Mouse (Mus musculus): ENCODE measurements around the gene Enah. TPM values are rescaled to one million over a fixed set of nuclear protein-coding genes. Genes with fewer than 3 reads are reported as not detected.

Enah gene
- polyA plus RNA-seq (2012; rRNA removed): 3.9 and 4.1 TPM in 2 replicates

DNA sequence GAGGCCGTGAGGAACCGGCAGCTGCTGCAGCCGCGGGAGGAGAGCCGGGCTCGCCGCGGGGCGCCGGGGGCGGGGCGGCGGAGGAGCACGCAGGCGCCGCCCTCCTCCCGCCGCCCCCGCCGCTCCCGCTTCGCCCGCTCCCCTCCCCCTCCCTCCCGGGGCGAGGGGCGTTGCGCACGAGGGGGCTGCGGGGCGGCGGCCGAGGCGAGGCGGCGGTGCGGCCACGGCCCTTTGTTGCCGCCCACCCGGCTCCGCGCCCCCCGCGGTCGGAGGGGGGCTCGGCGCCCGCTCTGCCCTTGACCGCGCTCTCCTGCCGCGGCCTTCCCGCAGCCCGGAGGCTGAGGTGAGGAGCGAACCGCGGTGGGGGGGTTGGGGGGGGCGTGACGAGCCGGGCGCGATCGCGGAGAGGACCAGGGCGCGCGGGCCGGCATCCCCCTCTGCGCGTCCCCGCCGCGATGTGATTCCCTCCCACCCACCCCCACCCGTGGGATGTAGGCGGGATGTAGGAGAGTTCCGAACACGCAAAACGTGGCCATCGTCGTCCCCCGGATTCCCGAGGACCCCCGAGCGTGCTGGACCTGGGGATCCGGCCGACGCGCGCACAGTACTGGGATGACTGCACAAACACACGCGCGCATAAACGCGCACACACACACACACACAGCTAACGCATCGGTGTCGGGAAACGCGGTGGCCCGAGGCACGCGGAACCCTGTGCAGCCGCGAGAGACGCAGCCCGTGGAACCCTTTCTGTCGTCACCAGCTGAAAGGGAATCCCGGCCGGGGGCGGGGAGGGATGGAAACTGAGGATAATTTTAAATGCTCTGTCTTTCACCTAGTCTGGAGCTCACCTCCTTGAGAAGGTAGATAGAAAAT is at the start of gene Enah:
Gene Enah (minus strand): TSS at position 65 of the 876 bp plus-strand sequence.
- peaks cover 28% of the 10 kb centered on the region for H3K27me3 ChIP-seq (ENCODE audit: control insufficient read depth, insufficient read depth, low read length)
- peak within 1 kb of the TSS; percentile 70 for H3K4me3 ChIP-seq (ENCODE audit: low read depth, low read length)
- H3K36me3 ChIP-seq (ENCODE audit: control insufficient read depth, insufficient read depth, low read length): no peaks in the 10 kb centered on the region
- no peak within 1 kb of the TSS for H3K27ac ChIP-seq (ENCODE audit: insufficient read depth, low read depth, low read length)
- no peak for TF ChIP-seq CTCF (IDR thresholded peaks at IDR 0.05; ENCODE audit: extremely low read depth, insufficient read length, insufficient replicate concordance, low read depth, low read length)
- no peak for TF ChIP-seq POLR2A (IDR thresholded peaks at IDR 0.05; ENCODE audit: low read depth, low read length)
- under 1% methylated on average over 83 of the region's 109 CpGs for WGBS
- no peaks in the 10 kb centered on the region for H3K4me1 ChIP-seq (ENCODE audit: control insufficient read depth, insufficient read depth, insufficient read length, low read length)

GRCm38 (mm10) chr1:182068136-182068535 is 48.3 kb upstream of the Enah start:
- WGBS: 72% methylated on average over 7 of the region's 7 CpGs
- no peaks in the 10 kb centered on the region for H3K36me3 ChIP-seq (ENCODE audit: control insufficient read depth, insufficient read depth, low read length)
- TF ChIP-seq CTCF (IDR thresholded peaks at IDR 0.05; ENCODE audit: extremely low read depth, insufficient read length, insufficient replicate concordance, low read depth, low read length): no peak
- TF ChIP-seq POLR2A (IDR thresholded peaks at IDR 0.05; ENCODE audit: low read depth, low read length): no peak
- no peaks in the 10 kb centered on the region for H3K27me3 ChIP-seq (ENCODE audit: control insufficient read depth, insufficient read depth, low read length)
- no peak overlapping the region for H3K4me3 ChIP-seq (ENCODE audit: low read depth, low read length)
- no peaks in the 10 kb centered on the region for H3K4me1 ChIP-seq (ENCODE audit: control insufficient read depth, insufficient read depth, insufficient read length, low read length)
- H3K27ac ChIP-seq (ENCODE audit: insufficient read depth, low read depth, low read length): no peak overlapping the region

DNA sequence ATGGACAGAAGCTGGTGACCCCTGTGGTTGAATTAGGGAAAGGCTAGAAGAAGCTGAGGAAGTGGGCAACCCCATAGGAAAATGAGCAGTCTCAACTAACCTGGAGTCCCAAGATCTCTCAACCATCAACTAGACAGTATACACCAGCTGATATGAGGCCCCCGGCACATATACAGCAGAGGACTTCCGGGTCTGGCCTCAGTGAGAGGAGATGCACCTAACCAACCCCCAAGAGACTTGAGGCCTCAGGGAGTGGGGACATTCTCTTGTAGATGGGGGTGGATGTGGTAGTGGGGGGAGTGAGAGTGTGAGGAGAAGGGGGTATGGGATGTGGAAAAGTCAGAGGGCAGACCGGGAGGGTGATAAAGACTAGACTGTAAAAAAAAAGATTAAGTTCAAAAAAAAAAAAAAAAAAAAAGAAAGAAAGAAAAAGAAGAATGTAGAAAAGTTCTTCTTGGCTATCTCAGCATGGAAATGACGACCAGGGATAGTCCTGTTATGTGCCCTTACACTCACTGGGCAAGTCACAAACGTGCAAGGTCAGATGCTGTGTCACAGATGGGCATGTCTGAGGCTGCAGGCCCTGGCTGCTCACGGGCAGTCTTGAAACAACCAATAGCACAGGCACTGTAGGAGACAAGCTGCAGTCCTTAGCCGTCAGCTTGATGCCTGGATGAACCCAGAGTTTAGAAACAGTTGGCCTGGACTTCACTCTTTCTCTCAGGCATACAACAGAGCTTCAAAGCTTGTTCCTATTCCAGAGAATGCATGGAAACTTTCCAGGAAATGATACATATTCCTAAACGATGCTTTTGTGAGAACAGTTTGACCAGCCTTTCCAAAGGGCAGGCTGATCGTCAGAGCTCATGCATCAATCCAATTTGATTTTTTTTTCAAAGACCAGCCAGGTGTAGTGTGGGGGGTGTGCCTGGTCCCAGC is 47.0 kb upstream of the Enah start:
- H3K4me1 ChIP-seq (ENCODE audit: control insufficient read depth, insufficient read depth, insufficient read length, low read length): no peaks in the 10 kb centered on the region
- H3K36me3 ChIP-seq (ENCODE audit: control insufficient read depth, insufficient read depth, low read length): no peaks in the 10 kb centered on the region
- no peak overlapping the region for H3K27ac ChIP-seq (ENCODE audit: insufficient read depth, low read depth, low read length)
- 54% methylated on average over 9 of the region's 9 CpGs for WGBS
- no peak overlapping the region for H3K4me3 ChIP-seq (ENCODE audit: low read depth, low read length)
- no peaks in the 10 kb centered on the region for H3K27me3 ChIP-seq (ENCODE audit: control insufficient read depth, insufficient read depth, low read length)
- TF ChIP-seq CTCF (IDR thresholded peaks at IDR 0.05; ENCODE audit: extremely low read depth, insufficient read length, insufficient replicate concordance, low read depth, low read length): no peak

- WGBS: 83% methylated on average over 8 of the region's 8 CpGs
- no peak overlapping the region for H3K27ac ChIP-seq (ENCODE audit: insufficient read depth, low read depth, low read length)
- TF ChIP-seq CTCF (IDR thresholded peaks at IDR 0.05; ENCODE audit: extremely low read depth, insufficient read length, insufficient replicate concordance, low read depth, low read length) (no peak), POLR2A (IDR thresholded peaks at IDR 0.05; ENCODE audit: low read depth, low read length) (no peak)
- H3K27me3 ChIP-seq (ENCODE audit: control insufficient read depth, insufficient read depth, low read length): no peaks in the 10 kb centered on the region
- no peaks in the 10 kb centered on the region for H3K36me3 ChIP-seq (ENCODE audit: control insufficient read depth, insufficient read depth, low read length)
- H3K4me1 ChIP-seq (ENCODE audit: control insufficient read depth, insufficient read depth, insufficient read length, low read length): no peaks in the 10 kb centered on the region
- H3K4me3 ChIP-seq (ENCODE audit: low read depth, low read length): no peak overlapping the region
Measured at GRCm38 (mm10) chr1:182063716-182064115, 43.9 kb upstream of the Enah start.

GRCm38 (mm10) chr1:182062801-182063200 is 43.0 kb upstream of the Enah start:
- Histone ChIP-seq H3K27ac (ENCODE audit: insufficient read depth, low read depth, low read length) (no peak overlapping the region), H3K27me3 (ENCODE audit: control insufficient read depth, insufficient read depth, low read length) (no peaks in the 10 kb centered on the region), H3K4me1 (ENCODE audit: control insufficient read depth, insufficient read depth, insufficient read length, low read length) (no peaks in the 10 kb centered on the region), H3K4me3 (ENCODE audit: low read depth, low read length) (no peak overlapping the region), H3K36me3 (ENCODE audit: control insufficient read depth, insufficient read depth, low read length) (no peaks in the 10 kb centered on the region)
- WGBS: 93% methylated on average over 8 of the region's 8 CpGs
- no peak for TF ChIP-seq POLR2A (IDR thresholded peaks at IDR 0.05; ENCODE audit: low read depth, low read length)
- no peak for TF ChIP-seq CTCF (IDR thresholded peaks at IDR 0.05; ENCODE audit: extremely low read depth, insufficient read length, insufficient replicate concordance, low read depth, low read length)

- H3K4me3 ChIP-seq (ENCODE audit: low read depth, low read length): no peak overlapping the region
- 56% methylated on average over 4 of the region's 4 CpGs for WGBS
- TF ChIP-seq POLR2A (IDR thresholded peaks at IDR 0.05; ENCODE audit: low read depth, low read length) (no peak), CTCF (IDR thresholded peaks at IDR 0.05; ENCODE audit: extremely low read depth, insufficient read length, insufficient replicate concordance, low read depth, low read length) (no peak)
Measured at GRCm38 (mm10) chr1:182061203-182061602, 41.4 kb upstream of the Enah start.

DNA sequence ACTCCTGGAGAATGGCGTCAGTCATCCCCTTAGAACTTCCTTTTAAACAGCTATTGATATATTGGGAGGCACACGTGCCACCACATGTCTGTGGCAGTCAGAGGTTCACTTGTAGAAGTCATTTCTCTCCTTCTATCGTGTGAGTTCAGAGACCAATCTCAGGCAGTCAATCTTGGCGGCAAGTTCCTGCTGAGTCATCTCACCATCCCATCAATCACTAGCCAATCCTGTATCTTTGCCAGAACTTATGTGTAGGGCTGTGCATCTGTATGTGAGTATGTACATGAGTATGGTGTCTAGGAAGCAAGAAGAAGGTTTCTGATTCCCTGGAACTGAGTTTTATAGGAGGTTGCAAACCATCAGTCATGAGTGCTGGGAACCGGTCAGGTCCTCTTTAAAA is 40.0 kb upstream of the Enah start:
- no peak overlapping the region for H3K27ac ChIP-seq (ENCODE audit: insufficient read depth, low read depth, low read length)
- no peak overlapping the region for H3K4me3 ChIP-seq (ENCODE audit: low read depth, low read length)
- TF ChIP-seq CTCF (IDR thresholded peaks at IDR 0.05; ENCODE audit: extremely low read depth, insufficient read length, insufficient replicate concordance, low read depth, low read length): no peak
- TF ChIP-seq POLR2A (IDR thresholded peaks at IDR 0.05; ENCODE audit: low read depth, low read length): no peak
- no peaks in the 10 kb centered on the region for H3K36me3 ChIP-seq (ENCODE audit: control insufficient read depth, insufficient read depth, low read length)
- no peaks in the 10 kb centered on the region for H3K27me3 ChIP-seq (ENCODE audit: control insufficient read depth, insufficient read depth, low read length)
- no peaks in the 10 kb centered on the region for H3K4me1 ChIP-seq (ENCODE audit: control insufficient read depth, insufficient read depth, insufficient read length, low read length)
- 61% methylated on average over 5 of the region's 5 CpGs for WGBS

More at GRCm38 (mm10) chr1:182061203-182061602, 41.4 kb upstream of the Enah start:
- no peaks in the 10 kb centered on the region for H3K4me1 ChIP-seq (ENCODE audit: control insufficient read depth, insufficient read depth, insufficient read length, low read length)
- H3K27ac ChIP-seq (ENCODE audit: insufficient read depth, low read depth, low read length): no peak overlapping the region
- no peaks in the 10 kb centered on the region for H3K36me3 ChIP-seq (ENCODE audit: control insufficient read depth, insufficient read depth, low read length)
- H3K27me3 ChIP-seq (ENCODE audit: control insufficient read depth, insufficient read depth, low read length): no peaks in the 10 kb centered on the region
